Mouse (Mus musculus): ENCODE measurements around the gene Map3k15. TPM values are rescaled to one million over a fixed set of nuclear protein-coding genes. Genes with fewer than 3 reads are reported as not detected.

Map3k15 gene
- polyA plus RNA-seq, 1 experiment from 2014 or later = 0.35 TPM

DNA sequence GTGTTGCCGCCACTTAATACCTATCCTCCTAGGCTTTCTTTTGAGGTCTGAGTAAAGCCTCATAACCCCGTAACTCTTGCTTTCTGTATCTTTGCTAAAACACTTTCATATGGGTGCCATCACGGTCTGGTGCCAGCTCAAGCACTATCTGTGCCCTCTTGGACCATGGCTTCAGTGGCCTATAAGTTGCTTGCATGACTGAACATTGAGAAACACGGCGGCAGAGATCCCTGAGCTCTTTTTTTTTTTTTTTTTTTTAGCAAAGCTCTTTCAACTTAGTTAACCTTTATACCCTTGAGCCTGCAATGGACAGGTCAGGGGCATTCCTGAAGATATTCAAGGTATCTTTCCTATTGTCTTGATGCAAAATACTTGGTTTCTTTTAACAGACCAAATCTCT lies 66.4 kb downstream of the Map3k15 start:
- 81% methylated on average over 5 of the region's 5 CpGs for WGBS
- ATAC-seq (ENCODE audit: insufficient number of reproducible peaks, insufficient read depth, low FRiP score, low read depth) = no peak

GRCm38 (mm10) chrX:160091973-160092372 lies 103.7 kb downstream of the Map3k15 start:
- no peak for ATAC-seq (ENCODE audit: insufficient number of reproducible peaks, insufficient read depth, low FRiP score, low read depth)
- Histone ChIP-seq H3K9me3 (ENCODE audit: control insufficient read depth, low read length) (no peaks in the 10 kb centered on the region), H3K9ac (ENCODE audit: low read length) (no peak overlapping the region), H3K36me3 (ENCODE audit: control insufficient read depth, insufficient read depth, low read length) (no peaks in the 10 kb centered on the region), H3K27me3 (ENCODE audit: control insufficient read depth, insufficient read depth, low read length) (no peaks in the 10 kb centered on the region), H3K27ac (replicated peaks in 1 of 2; ENCODE audit: control insufficient read depth in 1 of 2, insufficient read depth in 1 of 2, low read depth in 2 of 2, low read length in 2 of 2) (no peak overlapping the region), H3K4me3 (ENCODE audit: control insufficient read depth in 1 of 2, insufficient read depth in 1 of 2, low read depth in 1 of 2, low read length in 2 of 2) (no peak overlapping the region), H3K4me1 (ENCODE audit: control insufficient read depth in 2 of 2, insufficient read depth in 2 of 2, low read length in 2 of 2) (no peaks in the 10 kb centered on the region), H3K4me2 (ENCODE audit: low read length) (no peak overlapping the region)
- WGBS = 46% methylated on average over 1 of the region's 1 CpGs

More for the DNA sequence above, 66.4 kb downstream of the Map3k15 start:
- H3K4me2 ChIP-seq (ENCODE audit: low read length) = no peak overlapping the region
- H3K27ac ChIP-seq (replicated peaks in 1 of 2; ENCODE audit: control insufficient read depth in 1 of 2, insufficient read depth in 1 of 2, low read depth in 2 of 2, low read length in 2 of 2) = no peak overlapping the region
- no peaks in the 10 kb centered on the region for H3K27me3 ChIP-seq (ENCODE audit: control insufficient read depth, insufficient read depth, low read length)
- H3K36me3 ChIP-seq (ENCODE audit: control insufficient read depth, insufficient read depth, low read length) = no peaks in the 10 kb centered on the region
- no peak overlapping the region for H3K4me3 ChIP-seq (ENCODE audit: control insufficient read depth in 1 of 2, insufficient read depth in 1 of 2, low read depth in 1 of 2, low read length in 2 of 2)
- H3K9ac ChIP-seq (ENCODE audit: low read length) = no peak overlapping the region
- no peaks in the 10 kb centered on the region for H3K4me1 ChIP-seq (ENCODE audit: control insufficient read depth in 2 of 2, insufficient read depth in 2 of 2, low read length in 2 of 2)
- no peaks in the 10 kb centered on the region for H3K9me3 ChIP-seq (ENCODE audit: control insufficient read depth, low read length)

- Histone ChIP-seq H3K27me3 (ENCODE audit: control insufficient read depth, insufficient read depth, low read length) (no peaks in the 10 kb centered on the region), H3K36me3 (ENCODE audit: control insufficient read depth, insufficient read depth, low read length) (no peaks in the 10 kb centered on the region), H3K4me1 (ENCODE audit: control insufficient read depth in 2 of 2, insufficient read depth in 2 of 2, low read length in 2 of 2) (no peaks in the 10 kb centered on the region), H3K4me3 (ENCODE audit: control insufficient read depth in 1 of 2, insufficient read depth in 1 of 2, low read depth in 1 of 2, low read length in 2 of 2) (no peak overlapping the region), H3K9ac (ENCODE audit: low read length) (no peak overlapping the region), H3K4me2 (ENCODE audit: low read length) (no peak overlapping the region), H3K27ac (replicated peaks in 1 of 2; ENCODE audit: control insufficient read depth in 1 of 2, insufficient read depth in 1 of 2, low read depth in 2 of 2, low read length in 2 of 2) (no peak overlapping the region), H3K9me3 (ENCODE audit: control insufficient read depth, low read length) (no peaks in the 10 kb centered on the region)
- ATAC-seq (ENCODE audit: insufficient number of reproducible peaks, insufficient read depth, low FRiP score, low read depth) = no peak
- WGBS = 48% methylated on average over 4 of the region's 4 CpGs
Observed at GRCm38 (mm10) chrX:160107817-160108216, 119.6 kb downstream of the Map3k15 start.

DNA sequence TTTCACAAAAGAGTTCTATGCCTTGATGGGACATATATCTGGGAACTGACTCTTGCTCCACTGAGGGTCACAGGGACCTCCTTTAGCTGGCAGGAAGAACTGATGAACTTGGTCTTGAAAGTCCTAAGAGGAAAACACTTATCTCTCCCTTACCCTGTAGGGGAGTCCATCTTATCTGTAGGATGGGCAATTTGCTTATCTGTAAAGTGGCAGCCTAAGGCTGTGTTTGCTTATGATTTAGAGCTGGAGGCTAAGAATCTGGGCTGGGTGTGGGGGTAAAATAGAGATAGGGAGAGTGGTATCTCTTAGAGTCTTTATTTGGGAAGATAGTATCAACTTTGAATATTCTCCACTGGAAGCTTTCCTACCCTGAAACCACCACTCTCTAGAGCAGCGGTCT lies 125.5 kb downstream of the Map3k15 start:
- Histone ChIP-seq H3K4me1 (ENCODE audit: control insufficient read depth in 2 of 2, insufficient read depth in 2 of 2, low read length in 2 of 2) (no peaks in the 10 kb centered on the region), H3K27me3 (ENCODE audit: control insufficient read depth, insufficient read depth, low read length) (no peaks in the 10 kb centered on the region), H3K9ac (ENCODE audit: low read length) (no peak overlapping the region), H3K27ac (replicated peaks in 1 of 2; ENCODE audit: control insufficient read depth in 1 of 2, insufficient read depth in 1 of 2, low read depth in 2 of 2, low read length in 2 of 2) (no peak overlapping the region), H3K4me2 (ENCODE audit: low read length) (no peak overlapping the region), H3K36me3 (ENCODE audit: control insufficient read depth, insufficient read depth, low read length) (peaks cover 4% of the 10 kb centered on the region; the same call in 1 of the 2 replicates), H3K9me3 (ENCODE audit: control insufficient read depth, low read length) (no peaks in the 10 kb centered on the region), H3K4me3 (ENCODE audit: control insufficient read depth in 1 of 2, insufficient read depth in 1 of 2, low read depth in 1 of 2, low read length in 2 of 2) (no peak overlapping the region)
- WGBS = 79% methylated on average over 1 of the region's 1 CpGs
- ATAC-seq (ENCODE audit: insufficient number of reproducible peaks, insufficient read depth, low FRiP score, low read depth) = no peak

DNA sequence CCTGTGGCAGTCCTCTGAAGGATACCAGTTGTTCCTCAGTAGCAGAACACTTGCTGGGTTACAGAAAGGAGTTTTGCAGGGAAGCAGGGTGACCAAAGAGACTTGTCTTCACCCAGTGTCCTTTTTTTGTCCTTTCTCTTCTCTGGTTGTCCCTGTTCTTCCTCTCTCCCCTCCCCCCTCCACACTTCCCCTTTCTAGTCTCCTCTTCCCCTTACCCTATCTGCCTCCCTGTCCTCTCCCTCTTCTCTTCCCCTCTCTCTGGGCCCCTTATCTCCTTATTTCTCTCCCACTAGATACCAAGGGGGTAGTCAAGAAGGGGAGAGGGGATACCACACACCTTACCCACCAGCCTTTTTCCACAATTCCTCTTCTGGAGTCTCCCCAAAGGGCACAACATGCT lies 127.8 kb downstream of the Map3k15 start:
- H3K4me1 ChIP-seq (ENCODE audit: control insufficient read depth in 2 of 2, insufficient read depth in 2 of 2, low read length in 2 of 2) = no peaks in the 10 kb centered on the region
- no peaks in the 10 kb centered on the region for H3K27me3 ChIP-seq (ENCODE audit: control insufficient read depth, insufficient read depth, low read length)
- H3K4me3 ChIP-seq (ENCODE audit: control insufficient read depth in 1 of 2, insufficient read depth in 1 of 2, low read depth in 1 of 2, low read length in 2 of 2) = no peak overlapping the region
- H3K27ac ChIP-seq (replicated peaks in 1 of 2; ENCODE audit: control insufficient read depth in 1 of 2, insufficient read depth in 1 of 2, low read depth in 2 of 2, low read length in 2 of 2) = no peak overlapping the region
- peaks cover 27% of the 10 kb centered on the region for H3K36me3 ChIP-seq (ENCODE audit: control insufficient read depth, insufficient read depth, low read length)
- ATAC-seq (ENCODE audit: insufficient number of reproducible peaks, insufficient read depth, low FRiP score, low read depth) = no peak
- H3K9me3 ChIP-seq (ENCODE audit: control insufficient read depth, low read length) = no peaks in the 10 kb centered on the region
- no peak overlapping the region for H3K4me2 ChIP-seq (ENCODE audit: low read length)
- H3K9ac ChIP-seq (ENCODE audit: low read length) = no peak overlapping the region

- Histone ChIP-seq H3K4me3 (ENCODE audit: control insufficient read depth in 1 of 2, insufficient read depth in 1 of 2, low read depth in 1 of 2, low read length in 2 of 2) (no peak overlapping the region), H3K9me3 (ENCODE audit: control insufficient read depth, low read length) (no peaks in the 10 kb centered on the region), H3K27ac (replicated peaks in 1 of 2; ENCODE audit: control insufficient read depth in 1 of 2, insufficient read depth in 1 of 2, low read depth in 2 of 2, low read length in 2 of 2) (no peak overlapping the region), H3K9ac (ENCODE audit: low read length) (no peak overlapping the region), H3K4me2 (ENCODE audit: low read length) (no peak overlapping the region), H3K36me3 (ENCODE audit: control insufficient read depth, insufficient read depth, low read length) (peaks cover 32% of the 10 kb centered on the region), H3K4me1 (ENCODE audit: control insufficient read depth in 2 of 2, insufficient read depth in 2 of 2, low read length in 2 of 2) (no peaks in the 10 kb centered on the region), H3K27me3 (ENCODE audit: control insufficient read depth, insufficient read depth, low read length) (no peaks in the 10 kb centered on the region)
- 66% methylated on average over 3 of the region's 3 CpGs for WGBS
- no peak for ATAC-seq (ENCODE audit: insufficient number of reproducible peaks, insufficient read depth, low FRiP score, low read depth)
Observed at GRCm38 (mm10) chrX:160116658-160117057, 128.4 kb downstream of the Map3k15 start.

DNA sequence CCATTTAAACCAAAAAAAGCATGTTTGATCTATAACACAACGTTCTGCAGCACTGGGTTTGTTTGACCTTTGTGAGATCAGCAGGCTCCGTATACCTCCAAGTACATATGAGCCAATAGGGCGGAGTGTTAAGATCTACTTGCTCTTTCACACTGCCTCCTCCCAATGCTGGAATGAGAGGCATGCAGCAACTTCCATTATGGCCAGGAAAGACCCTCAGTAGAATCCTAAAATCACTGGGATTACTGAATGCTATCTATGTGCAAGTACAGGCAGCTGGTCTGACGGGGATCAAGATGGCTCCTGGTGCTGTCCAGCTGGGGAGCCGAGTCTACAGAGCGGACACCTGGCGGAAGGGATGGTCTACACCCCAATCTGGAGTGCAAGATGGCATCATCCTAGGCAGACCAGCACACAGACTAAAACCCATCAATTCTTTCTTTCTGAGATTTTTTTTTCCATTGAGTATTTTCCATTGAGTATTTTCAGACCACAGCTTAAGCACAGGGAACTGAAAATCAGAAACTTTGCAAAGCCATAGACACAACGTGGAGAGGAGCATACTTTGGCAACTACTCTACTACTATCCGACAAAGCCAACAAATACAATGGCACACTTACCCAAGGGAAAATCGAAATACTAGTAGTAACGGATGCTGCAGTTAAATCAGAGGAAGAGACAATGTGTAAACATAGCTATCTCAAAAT lies 146.1 kb downstream of the Map3k15 start:
- Histone ChIP-seq H3K4me2 (ENCODE audit: low read length) (peak overlapping the region; percentile 25; the same call in 1 of the 2 replicates), H3K9ac (ENCODE audit: low read length) (no peak overlapping the region), H3K36me3 (ENCODE audit: control insufficient read depth, insufficient read depth, low read length) (peaks cover 26% of the 10 kb centered on the region), H3K4me3 (ENCODE audit: control insufficient read depth in 1 of 2, insufficient read depth in 1 of 2, low read depth in 1 of 2, low read length in 2 of 2) (no peak overlapping the region), H3K9me3 (ENCODE audit: control insufficient read depth, low read length) (no peaks in the 10 kb centered on the region), H3K4me1 (ENCODE audit: control insufficient read depth in 2 of 2, insufficient read depth in 2 of 2, low read length in 2 of 2) (peaks cover 2 to 4% of the 10 kb centered on the region in 2 experiments; a peak in 3 of 4 replicates), H3K27me3 (ENCODE audit: control insufficient read depth, insufficient read depth, low read length) (no peaks in the 10 kb centered on the region), H3K27ac (replicated peaks in 1 of 2; ENCODE audit: control insufficient read depth in 1 of 2, insufficient read depth in 1 of 2, low read depth in 2 of 2, low read length in 2 of 2) (no peak overlapping the region)
- WGBS = 62% methylated on average over 11 of the region's 11 CpGs
- ATAC-seq (ENCODE audit: insufficient number of reproducible peaks, insufficient read depth, low FRiP score, low read depth) = no peak

GRCm38 (mm10) chrX:160135719-160136118 lies 147.5 kb downstream of the Map3k15 start:
- WGBS = 37% methylated on average over 6 of the region's 6 CpGs
- H3K9ac ChIP-seq (ENCODE audit: low read length) = no peak overlapping the region
- no peaks in the 10 kb centered on the region for H3K9me3 ChIP-seq (ENCODE audit: control insufficient read depth, low read length)
- peaks cover 15% of the 10 kb centered on the region for H3K36me3 ChIP-seq (ENCODE audit: control insufficient read depth, insufficient read depth, low read length)
- H3K27ac ChIP-seq (replicated peaks in 1 of 2; ENCODE audit: control insufficient read depth in 1 of 2, insufficient read depth in 1 of 2, low read depth in 2 of 2, low read length in 2 of 2) = no peak overlapping the region
- ATAC-seq (ENCODE audit: insufficient number of reproducible peaks, insufficient read depth, low FRiP score, low read depth) = no peak
- H3K4me2 ChIP-seq (ENCODE audit: low read length) = peak overlapping the region; percentile 69
- H3K4me1 ChIP-seq (ENCODE audit: control insufficient read depth in 2 of 2, insufficient read depth in 2 of 2, low read length in 2 of 2) = peaks cover 2 to 4% of the 10 kb centered on the region in 2 experiments; a peak in 3 of 4 replicates
- H3K4me3 ChIP-seq (ENCODE audit: control insufficient read depth in 1 of 2, insufficient read depth in 1 of 2, low read depth in 1 of 2, low read length in 2 of 2) = peak overlapping the region in 1 of 2 experiments; percentile 64; a peak in 2 of 4 replicates
- no peaks in the 10 kb centered on the region for H3K27me3 ChIP-seq (ENCODE audit: control insufficient read depth, insufficient read depth, low read length)
